Mouse (Mus musculus) E14TG2a.4 (cell line): Measurements from ENCODE around the gene Ms4a6b.
"Not testable (repeated sequence)": the region's sequence is repeated elsewhere in the genome, so short reads cannot be mapped to it uniquely, and the experiment has no call there.

Experiments
- H3K27me3 ChIP-seq: 2 replicates; pipeline ENCODE4 v1.6.1; 2014; ENCODE audit warnings: low read length, control low read depth; ENCODE audit not compliant: insufficient read depth
- H3K36me3 ChIP-seq: 2 replicates; pipeline ENCODE4 v1.6.1; 2014; ENCODE audit warnings: low read length, control low read depth; ENCODE audit not compliant: insufficient read depth
- H3K4me1 ChIP-seq: replicated peaks from 2 replicates; pipeline ENCODE4 v1.6.1; 2014; ENCODE audit warnings: low read depth, low read length, control low read depth
- H3K4me3 ChIP-seq: replicated peaks from 2 replicates; pipeline ENCODE4 v1.5.1; 2014; ENCODE audit warnings: mild to moderate bottlenecking, low read length
- H3K9me3 ChIP-seq: 2 replicates; pipeline ENCODE4 v1.6.1; 2014; ENCODE audit warnings: low read length, control low read depth
- CTCF ChIP-seq: conservative IDR thresholded peaks from 2 replicates; pipeline ENCODE4 v1.5.1; 2014; ENCODE audit warnings: low read length
- NANOG ChIP-seq: IDR thresholded peaks from 2 replicates; pipeline ENCODE4 v1.6.1; 2014; ENCODE audit warnings: borderline replicate concordance, low read length, mixed read lengths
- POU5F1 ChIP-seq: IDR thresholded peaks from 2 replicates; pipeline ENCODE4 v1.6.1; 2014; ENCODE audit warnings: low read length, borderline replicate concordance

Gene Ms4a6b

GRCm38 (mm10) chr19:11547911-11548310, 31.6 kb downstream of the Ms4a6b start:
- Histone ChIP-seq H3K4me1 (no peaks in the 10 kb centered on the region), H3K9me3 (no peaks in the 10 kb centered on the region), H3K36me3 (no peaks in the 10 kb centered on the region), H3K27me3 (no peaks in the 10 kb centered on the region), H3K4me3 (no peak overlapping the region)
- TF ChIP-seq POU5F1 (no peak), NANOG (no peak), CTCF (no peak)

- H3K9me3 ChIP-seq = no peaks in the 10 kb centered on the region
- H3K27me3 ChIP-seq = no peaks in the 10 kb centered on the region
- no peak for TF ChIP-seq CTCF
- no peak for TF ChIP-seq POU5F1
- TF ChIP-seq NANOG = no peak
- no peak overlapping the region for H3K4me3 ChIP-seq
- H3K36me3 ChIP-seq = no peaks in the 10 kb centered on the region
- no peaks in the 10 kb centered on the region for H3K4me1 ChIP-seq
Measured at GRCm38 (mm10) chr19:11554726-11555125, 38.4 kb downstream of the Ms4a6b start.

GRCm38 (mm10) chr19:11559560-11559959, 43.2 kb downstream of the Ms4a6b start:
- not testable (repeated sequence) for H3K9me3 ChIP-seq, H3K4me1 ChIP-seq, H3K27me3 ChIP-seq, H3K4me3 ChIP-seq, H3K36me3 ChIP-seq

- TF ChIP-seq NANOG = no peak
- TF ChIP-seq CTCF = no peak
- TF ChIP-seq POU5F1 = no peak
- Histone ChIP-seq H3K9me3 (no peaks in the 10 kb centered on the region), H3K36me3 (no peaks in the 10 kb centered on the region), H3K4me1 (no peaks in the 10 kb centered on the region), H3K4me3 (no peak overlapping the region), H3K27me3 (no peaks in the 10 kb centered on the region)
Measured at GRCm38 (mm10) chr19:11574965-11575364, 58.7 kb downstream of the Ms4a6b start.
